Mouse (Mus musculus): ENCODE data around the gene Crkl.

DNA sequence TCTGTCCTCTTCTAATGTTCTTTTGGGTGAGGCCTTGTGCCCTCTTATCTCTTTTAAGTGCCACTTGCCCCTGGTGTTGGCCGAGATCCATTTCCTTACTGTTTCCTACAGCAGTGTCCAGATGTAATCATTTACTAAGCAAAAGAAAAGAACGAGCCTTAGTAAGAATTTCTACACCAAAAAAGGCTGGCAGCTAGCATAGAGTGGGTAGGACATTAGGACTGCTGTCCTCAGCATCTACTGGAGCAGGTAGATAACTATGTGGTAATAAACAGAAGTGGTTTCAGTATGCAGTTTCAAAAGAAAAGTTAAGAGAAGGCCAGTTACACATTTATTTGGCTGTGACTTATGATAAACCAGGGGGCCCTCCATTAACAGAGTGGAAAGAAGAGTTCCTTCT is 58.9 kb downstream of the Crkl start:
- TF ChIP-seq EP300 (IDR thresholded peaks at IDR 0.05; ENCODE audit: low read depth) (no peak), CTCF (IDR thresholded peaks at IDR 0.05; ENCODE audit: low read depth) (no peak)

Data from liver, postnatal 0 days (tissue).